Mouse (Mus musculus) CH12.LX (cell line): ENCODE measurements around the gene Usp37. TPM values are rescaled to one million over a fixed set of nuclear protein-coding genes. Genes with fewer than 3 reads are reported as not detected.
"Not testable (repeated sequence)": the region's sequence is repeated elsewhere in the genome, so short reads cannot be mapped to it uniquely, and the experiment has no call there.

Experiments
- DNase-seq: peaks from one replicate; pipeline ENCODE4 v3.0.0-alpha.2; 2013; ENCODE audit errors: extremely low read depth
- H3K27ac ChIP-seq: 2 replicates; pipeline ENCODE4 v1.5.1; 2012; ENCODE audit warnings: low read depth, mild to moderate bottlenecking, control low read depth, moderate library complexity; ENCODE audit not compliant: insufficient read depth
- H3K27me3 ChIP-seq: replicated peaks from 2 replicates; pipeline ENCODE3; 2012; ENCODE audit warnings: inconsistent platforms
- H3K36me3 ChIP-seq, 2 experiments: replicated peaks in 1 of 2; 2 replicates each; pipeline versions ENCODE3 to v1.6.1; 2012; ENCODE audit warnings: inconsistent platforms in 1 of 2, low read length in 1 of 2, mild to moderate bottlenecking in 1 of 2, mixed read lengths in 1 of 2, moderate library complexity in 1 of 2; ENCODE audit not compliant: control insufficient read depth in 1 of 2, insufficient read depth in 1 of 2
- H3K4me1 ChIP-seq, 2 experiments: 2 replicates each; pipeline ENCODE4 v1.6.1; 2012; ENCODE audit warnings: inconsistent platforms in 1 of 2, moderate library complexity in 1 of 2; ENCODE audit not compliant: insufficient read depth in 2 of 2, control insufficient read depth in 1 of 2
- H3K4me2 ChIP-seq: 2 replicates; pipeline ENCODE4 v1.6.1; 2012; ENCODE audit warnings: low read depth, mild to moderate bottlenecking, control low read depth; ENCODE audit not compliant: poor library complexity, insufficient read depth, severe bottlenecking
- H3K4me3 ChIP-seq, 3 experiments: fragments of 150-350 bp in 1 of 3; sonication (generic) in 1 of 3; replicated peaks in 1 of 3; 2 replicates each; pipeline versions ENCODE3 to v1.5.1; 2011 to 2012; ENCODE audit warnings: low read depth in 2 of 3, low read length in 2 of 3, mild to moderate bottlenecking in 2 of 3, moderate library complexity in 2 of 3, control low read depth in 1 of 3, improper control_type of control experiment in 1 of 3, inconsistent platforms in 1 of 3, mixed read lengths in 1 of 3; ENCODE audit not compliant: poor library complexity in 1 of 3
- H3K79me2 ChIP-seq: replicated peaks from 2 replicates; pipeline ENCODE4 v1.6.1; 2012; ENCODE audit warnings: mild to moderate bottlenecking, moderate library complexity; ENCODE audit not compliant: control insufficient read depth, poor library complexity, insufficient read depth, severe bottlenecking; ENCODE audit errors: extremely low read depth
- H3K9ac ChIP-seq: 2 replicates; pipeline ENCODE4 v1.6.1; 2012; ENCODE audit warnings: low read depth, mild to moderate bottlenecking, control low read depth, moderate library complexity; ENCODE audit not compliant: insufficient read depth
- H3K9me3 ChIP-seq: replicated peaks from 2 replicates; pipeline ENCODE3; 2012; ENCODE audit warnings: low read length, inconsistent platforms, mixed read lengths
- BHLHE40 ChIP-seq: IDR thresholded peaks from 2 replicates; pipeline ENCODE4 v1.6.1; 2011; ENCODE audit warnings: mild to moderate bottlenecking, low read depth, low read length, improper control_type of control experiment
- E2F4 ChIP-seq: IDR thresholded peaks from 2 replicates; pipeline ENCODE4 v1.6.1; 2011; ENCODE audit warnings: low read depth, low read length, improper control_type of control experiment; ENCODE audit not compliant: insufficient replicate concordance
- GABPA ChIP-seq: IDR thresholded peaks from 2 replicates; pipeline ENCODE4 v1.6.1; 2012; ENCODE audit warnings: low read depth, low read length, improper control_type of control experiment, inconsistent platforms; ENCODE audit not compliant: insufficient replicate concordance
- IRF4 ChIP-seq: IDR thresholded peaks from 2 replicates; pipeline ENCODE4 v1.6.1; 2014; ENCODE audit warnings: low read depth, mild to moderate bottlenecking, inconsistent platforms, low read length, improper control_type of control experiment
- JUND ChIP-seq: conservative IDR thresholded peaks from 2 replicates; pipeline ENCODE4 v1.6.1; 2011; ENCODE audit warnings: low read depth, low read length, improper control_type of control experiment
- KAT2A ChIP-seq: IDR thresholded peaks from 2 replicates; pipeline ENCODE4 v1.6.1; 2012; ENCODE audit warnings: low read length, improper control_type of control experiment, inconsistent platforms; ENCODE audit not compliant: insufficient replicate concordance
- MAX ChIP-seq: IDR thresholded peaks from 2 replicates; pipeline ENCODE4 v1.6.1; 2011; ENCODE audit warnings: low read length, improper control_type of control experiment
- MEF2A ChIP-seq: IDR thresholded peaks from 2 replicates; pipeline ENCODE4 v1.6.1; 2014; ENCODE audit warnings: low read depth, mild to moderate bottlenecking, inconsistent platforms, low read length, improper control_type of control experiment, borderline replicate concordance
- MYC ChIP-seq: IDR thresholded peaks from 2 replicates; pipeline ENCODE4 v1.6.1; 2011; ENCODE audit warnings: low read depth, mild to moderate bottlenecking, improper control_type of control experiment, low read length
- NELFE ChIP-seq: IDR thresholded peaks from 2 replicates; pipeline ENCODE4 v1.6.1; 2011; ENCODE audit warnings: low read depth, low read length, improper control_type of control experiment
- POLR2AphosphoS2 ChIP-seq: IDR thresholded peaks from 2 replicates; pipeline ENCODE4 v1.6.1; 2011; ENCODE audit warnings: low read depth, low read length, improper control_type of control experiment
- RAD21 ChIP-seq: IDR thresholded peaks from 2 replicates; pipeline ENCODE4 v1.6.1; 2011; ENCODE audit warnings: low read depth, mild to moderate bottlenecking, low read length, improper control_type of control experiment, moderate library complexity
- RCOR1 ChIP-seq: conservative IDR thresholded peaks from 2 replicates; pipeline ENCODE4 v1.6.1; 2012; ENCODE audit warnings: low read depth, mild to moderate bottlenecking, inconsistent platforms, low read length, improper control_type of control experiment
- USF1 ChIP-seq: IDR thresholded peaks from 2 replicates; pipeline ENCODE4 v1.6.1; 2014; ENCODE audit warnings: low read depth, mild to moderate bottlenecking, inconsistent platforms, low read length, improper control_type of control experiment
- USF2 ChIP-seq: conservative IDR thresholded peaks from 2 replicates; pipeline ENCODE4 v1.6.1; 2011; ENCODE audit warnings: low read depth, low read length, improper control_type of control experiment
- ZKSCAN1 ChIP-seq: IDR thresholded peaks from 2 replicates; pipeline ENCODE4 v1.6.1; 2012; ENCODE audit warnings: low read depth, inconsistent platforms, low read length, improper control_type of control experiment, borderline replicate concordance
- ZMIZ1 ChIP-seq: IDR thresholded peaks from 2 replicates; pipeline ENCODE4 v1.6.1; 2012; ENCODE audit warnings: low read depth, mild to moderate bottlenecking, inconsistent platforms, low read length, improper control_type of control experiment
- dilution Hi-C: fragments of 300-500 bp; cut with MboI; formaldehyde crosslinking; loops from 2 replicates; pipeline ENCODE4 v1.14.3; 2020; ENCODE audit warnings: low sequenced_read_pairs; ENCODE audit not compliant: extremely low pct_unique_long_range_greater_than_20kb, extremely low pct_ligation_motif_present
- in situ Hi-C: fragments of 300-500 bp; cut with MboI; formaldehyde crosslinking; loops from 3 replicates; pipeline ENCODE4 v1.14.3; 2019; ENCODE audit warnings: low sequenced_read_pairs, low pct_ligation_motif_present, low pct_unique_long_range_greater_than_20kb, mixed read lengths
- polyA plus RNA-seq: library from polyadenylated mRNA; unstranded; fragments of >175 nt; gene quantifications from 2 replicates; pipeline ENCODE4 v1.2.1, GENCODE M21; 2012; ENCODE audit warnings: low read depth; ENCODE audit not compliant: insufficient read length
- total RNA-seq, 2 experiments: library from RNA; depleted of rRNA; stranded (reverse); fragments of 300-350 nt in 1 of 2; fragments of >200 nt in 1 of 2; gene quantifications; 2 replicates each; pipeline ENCODE4 v1.2.3; 2012 to 2014

Gene Usp37
- total and polyA plus RNA-seq, 3 experiments = 13.8 to 24.5 (median 24.1) TPM

DNA sequence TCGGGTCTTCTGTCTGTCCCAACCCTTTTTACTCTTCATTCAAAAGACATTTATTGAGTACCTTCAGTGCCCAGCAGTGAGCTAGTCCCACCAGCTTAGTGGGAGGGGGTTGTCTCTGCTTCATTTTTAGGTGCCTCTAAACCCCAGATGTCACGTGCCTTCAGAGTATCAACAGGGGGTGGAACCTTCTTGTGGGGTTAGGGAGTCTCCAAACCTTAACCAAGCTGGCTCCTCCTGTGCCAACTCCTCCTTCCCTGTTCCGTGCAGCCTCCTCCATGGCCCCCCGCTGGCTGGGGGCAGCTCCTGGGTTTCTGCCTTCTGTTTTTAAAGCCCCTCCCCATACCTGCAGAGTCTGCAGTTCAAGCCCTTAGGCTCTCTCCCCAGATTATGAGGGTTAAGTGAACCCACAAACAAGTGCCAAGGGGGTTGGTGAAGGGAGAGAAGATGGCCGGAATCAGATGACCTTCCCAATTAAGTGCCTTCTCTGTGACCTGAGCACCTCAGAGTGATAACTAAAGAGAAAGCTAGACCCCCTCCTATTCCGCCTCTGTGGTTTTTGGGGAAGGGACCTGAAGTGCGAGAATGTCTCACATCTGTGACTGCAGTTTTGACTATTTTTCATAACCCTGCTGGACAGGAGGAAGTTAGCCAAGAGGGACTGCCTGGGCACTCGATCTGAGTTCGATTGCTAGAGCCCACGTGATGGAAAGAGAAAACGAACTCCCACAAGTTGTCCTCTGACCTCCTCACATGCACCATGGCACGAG lies 147.4 kb downstream of the Usp37 start:
- Histone ChIP-seq H3K36me3 (peaks cover 19 to 22% of the 10 kb centered on the region in 2 experiments), H3K4me1 (peaks cover 2 to 36% of the 10 kb centered on the region in 2 experiments; a peak in 3 of 4 replicates), H3K79me2 (peaks cover 21% of the 10 kb centered on the region), H3K9ac (peak overlapping the region; percentile 36), H3K4me2 (peak overlapping the region; percentile 56), H3K4me3 (peak overlapping the region; percentile 16 to 57 (median 20)), H3K27ac (peak overlapping the region; percentile 52)
- H3K27me3 ChIP-seq, H3K9me3 ChIP-seq, DNase-seq, dilution Hi-C loops: not testable (repeated sequence)
- in situ Hi-C loops = loop anchor here (10.0 kb wide), 1 partner anchor 48 kb away; no protein-coding TSS in a partner anchor
- TF ChIP-seq MYC (0 out of 2 replicates have a peak, but pooled peaks have one; percentile 16), USF2 (peak; percentile 43; the same call in 1 of the 2 replicates), BHLHE40 (peak; percentile 84), USF1 (peak; percentile 65)

DNA sequence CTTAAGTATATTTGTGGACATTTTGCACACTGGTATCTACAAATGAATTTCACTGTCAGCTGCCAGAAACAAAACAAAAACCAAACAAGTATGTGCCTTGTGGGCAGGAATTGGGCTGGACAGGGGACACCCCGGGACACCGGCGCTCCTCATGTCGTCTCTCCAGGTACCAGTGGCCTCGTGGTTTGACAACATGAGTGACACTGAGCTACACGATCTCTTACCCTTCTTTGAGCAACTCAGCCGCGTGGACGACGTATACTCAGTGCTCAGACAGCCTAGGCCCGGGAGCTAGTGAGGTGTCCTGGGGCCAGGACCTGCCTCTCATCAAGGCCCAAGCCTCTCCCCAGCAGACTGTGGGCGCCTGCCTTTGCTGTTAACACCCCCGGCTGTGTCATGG lies 148.8 kb downstream of the Usp37 start:
- dilution Hi-C loops = no loop called here
- H3K4me1 ChIP-seq = peaks cover 2 to 43% of the 10 kb centered on the region in 2 experiments; a peak in 3 of 4 replicates
- in situ Hi-C loops = loop anchor here (10.0 kb wide), 1 partner anchor 50 kb away; no protein-coding TSS in a partner anchor

DNA sequence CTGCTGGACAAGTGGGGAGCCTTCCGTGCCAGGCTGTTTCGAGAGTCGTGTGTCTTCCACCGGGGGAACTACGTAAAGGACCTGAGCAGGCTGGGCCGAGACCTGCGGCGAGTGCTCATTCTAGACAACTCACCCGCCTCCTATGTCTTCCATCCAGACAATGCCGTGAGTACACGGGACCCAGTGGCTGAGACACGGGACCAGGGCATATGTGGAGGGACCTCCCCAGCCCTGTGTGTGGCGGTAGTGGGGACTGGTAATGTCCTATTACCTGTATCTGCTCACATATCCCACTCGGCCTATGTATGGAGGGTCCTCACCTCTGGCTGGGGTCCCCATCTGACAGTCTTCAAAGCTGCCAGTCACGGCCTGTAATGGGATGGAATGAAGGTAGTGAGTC lies 149.2 kb downstream of the Usp37 start:
- TF ChIP-seq RCOR1 (no peak), MEF2A (no peak), E2F4 (no peak), KAT2A (no peak)
- TF ChIP-seq, all 38 proteins: peak for 0
- in situ Hi-C loops = loop anchor here (5.0 to 10.0 kb wide), 2 partner anchors 50 to 83 kb away; no protein-coding TSS in a partner anchor

More for the DNA sequence above, 148.8 kb downstream of the Usp37 start:
- Histone ChIP-seq H3K27me3 (no peaks in the 10 kb centered on the region), H3K27ac (no peak overlapping the region), H3K9ac (no peak overlapping the region), H3K36me3 (peaks cover 19 to 22% of the 10 kb centered on the region in 2 experiments), H3K4me2 (no peak overlapping the region), H3K9me3 (no peaks in the 10 kb centered on the region), H3K79me2 (peaks cover 21% of the 10 kb centered on the region), H3K4me3 (no peak overlapping the region)
- no peak for DNase-seq
- TF ChIP-seq USF2 (no peak), ZMIZ1 (no peak), NELFE (no peak), MAX (no peak), KAT2A (no peak), IRF4 (no peak), GABPA (no peak), RAD21 (no peak), ZKSCAN1 (no peak), JUND (no peak), E2F4 (no peak), POLR2AphosphoS2 (no peak)

More for the DNA sequence above, 149.2 kb downstream of the Usp37 start:
- Histone ChIP-seq H3K27me3 (no peaks in the 10 kb centered on the region), H3K4me3 (no peak overlapping the region), H3K9ac (no peak overlapping the region), H3K9me3 (no peaks in the 10 kb centered on the region), H3K4me2 (no peak overlapping the region), H3K27ac (no peak overlapping the region), H3K36me3 (peaks cover 19 to 22% of the 10 kb centered on the region in 2 experiments), H3K4me1 (peaks cover 2 to 46% of the 10 kb centered on the region in 2 experiments; a peak in 3 of 4 replicates), H3K79me2 (peaks cover 21% of the 10 kb centered on the region)
- DNase-seq = no peak
- dilution Hi-C loops = no loop called here
